Mouse (Mus musculus): Measurements from ENCODE around the gene Sema7a. TPM values are rescaled to one million over a fixed set of nuclear protein-coding genes. Genes with fewer than 3 reads are reported as not detected.

Gene Sema7a
- polyA plus RNA-seq, 1 experiment from 2014 or later: 1.6 TPM

GRCm38 (mm10) chr9:58008336-58009014, 68.6 kb downstream of the Sema7a start:
- H3K27me3 ChIP-seq (ENCODE audit: control insufficient read depth, insufficient read depth, low read depth, low read length): no peaks in the 10 kb centered on the region
- no peaks in the 10 kb centered on the region for H3K9me3 ChIP-seq (replicated peaks; ENCODE audit: control insufficient read depth, low read length, poor library complexity, severe bottlenecking)
- peak overlapping the region; percentile 85 for H3K27ac ChIP-seq (ENCODE audit: low read length)
- 45% methylated on average over 12 of the region's 12 CpGs for WGBS
- peak; percentile 73 for ATAC-seq
- peak overlapping the region; percentile 21; the same call in 1 of the 2 replicates for H3K4me3 ChIP-seq (ENCODE audit: low read depth, low read length)
- H3K36me3 ChIP-seq (ENCODE audit: control insufficient read depth, insufficient read depth, low read length): no peaks in the 10 kb centered on the region
- peak overlapping the region; percentile 56 for H3K9ac ChIP-seq (ENCODE audit: low read depth, low read length)
- H3K4me2 ChIP-seq (ENCODE audit: low read length): peak overlapping the region; percentile 54
- peaks cover 12% of the 10 kb centered on the region for H3K4me1 ChIP-seq (ENCODE audit: control insufficient read depth, insufficient read depth, low read length)

GRCm38 (mm10) chr9:58009015-58009362, 69.1 kb downstream of the Sema7a start:
- 0% methylated on average over 6 of the region's 6 CpGs for WGBS
- H3K4me3 ChIP-seq (ENCODE audit: low read depth, low read length): peak overlapping the region; percentile 21; the same call in 1 of the 2 replicates

DNA sequence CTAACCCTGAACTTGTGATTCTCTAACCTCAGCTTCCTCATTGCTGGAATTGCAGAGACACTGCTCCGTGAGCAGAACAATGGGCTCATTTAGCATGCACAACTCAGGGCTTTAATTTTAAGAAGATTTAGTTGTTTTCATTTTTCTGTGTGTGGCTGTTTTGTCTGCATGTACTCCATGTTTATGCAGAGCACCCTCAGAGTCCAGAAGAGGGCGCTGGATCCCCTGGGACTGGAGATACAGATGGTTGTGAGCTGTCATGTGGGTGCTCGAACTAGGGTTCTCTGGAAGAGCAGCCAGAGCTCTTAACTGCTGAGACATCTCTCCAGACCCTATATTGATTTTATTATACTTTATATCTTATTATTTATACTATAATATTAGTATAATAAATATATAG, 69.7 kb downstream of the Sema7a start:
- Histone ChIP-seq H3K4me2 (ENCODE audit: low read length) (no peak overlapping the region), H3K4me1 (ENCODE audit: control insufficient read depth, insufficient read depth, low read length) (peaks cover 12% of the 10 kb centered on the region), H3K9me3 (replicated peaks; ENCODE audit: control insufficient read depth, low read length, poor library complexity, severe bottlenecking) (no peaks in the 10 kb centered on the region), H3K27me3 (ENCODE audit: control insufficient read depth, insufficient read depth, low read depth, low read length) (no peaks in the 10 kb centered on the region), H3K27ac (ENCODE audit: low read length) (peak overlapping the region; percentile 85), H3K36me3 (ENCODE audit: control insufficient read depth, insufficient read depth, low read length) (no peaks in the 10 kb centered on the region), H3K4me3 (ENCODE audit: low read depth, low read length) (no peak overlapping the region), H3K9ac (ENCODE audit: low read depth, low read length) (peak overlapping the region; percentile 56; the same call in 1 of the 2 replicates)
- WGBS: 44% methylated on average over 3 of the region's 3 CpGs
- no peak for ATAC-seq

More at GRCm38 (mm10) chr9:58009015-58009362, 69.1 kb downstream of the Sema7a start:
- H3K36me3 ChIP-seq (ENCODE audit: control insufficient read depth, insufficient read depth, low read length): no peaks in the 10 kb centered on the region
- peak overlapping the region; percentile 54 for H3K4me2 ChIP-seq (ENCODE audit: low read length)
- H3K27me3 ChIP-seq (ENCODE audit: control insufficient read depth, insufficient read depth, low read depth, low read length): no peaks in the 10 kb centered on the region
- H3K9ac ChIP-seq (ENCODE audit: low read depth, low read length): peak overlapping the region; percentile 56
- peak overlapping the region; percentile 85 for H3K27ac ChIP-seq (ENCODE audit: low read length)
- H3K9me3 ChIP-seq (replicated peaks; ENCODE audit: control insufficient read depth, low read length, poor library complexity, severe bottlenecking): no peaks in the 10 kb centered on the region
- H3K4me1 ChIP-seq (ENCODE audit: control insufficient read depth, insufficient read depth, low read length): peaks cover 12% of the 10 kb centered on the region
- peak; percentile 92 for ATAC-seq

- no peaks in the 10 kb centered on the region for H3K9me3 ChIP-seq (replicated peaks; ENCODE audit: control insufficient read depth, low read length, poor library complexity, severe bottlenecking)
- H3K4me3 ChIP-seq (ENCODE audit: low read depth, low read length): no peak overlapping the region
- H3K27me3 ChIP-seq (ENCODE audit: control insufficient read depth, insufficient read depth, low read depth, low read length): no peaks in the 10 kb centered on the region
- peaks cover 12% of the 10 kb centered on the region for H3K4me1 ChIP-seq (ENCODE audit: control insufficient read depth, insufficient read depth, low read length)
- H3K9ac ChIP-seq (ENCODE audit: low read depth, low read length): no peak overlapping the region
- 58% methylated on average over 7 of the region's 7 CpGs for WGBS
- H3K27ac ChIP-seq (ENCODE audit: low read length): no peak overlapping the region
- H3K4me2 ChIP-seq (ENCODE audit: low read length): no peak overlapping the region
- no peak for ATAC-seq
- H3K36me3 ChIP-seq (ENCODE audit: control insufficient read depth, insufficient read depth, low read length): no peaks in the 10 kb centered on the region
Measured at GRCm38 (mm10) chr9:58011027-58011426, 71.1 kb downstream of the Sema7a start.

DNA sequence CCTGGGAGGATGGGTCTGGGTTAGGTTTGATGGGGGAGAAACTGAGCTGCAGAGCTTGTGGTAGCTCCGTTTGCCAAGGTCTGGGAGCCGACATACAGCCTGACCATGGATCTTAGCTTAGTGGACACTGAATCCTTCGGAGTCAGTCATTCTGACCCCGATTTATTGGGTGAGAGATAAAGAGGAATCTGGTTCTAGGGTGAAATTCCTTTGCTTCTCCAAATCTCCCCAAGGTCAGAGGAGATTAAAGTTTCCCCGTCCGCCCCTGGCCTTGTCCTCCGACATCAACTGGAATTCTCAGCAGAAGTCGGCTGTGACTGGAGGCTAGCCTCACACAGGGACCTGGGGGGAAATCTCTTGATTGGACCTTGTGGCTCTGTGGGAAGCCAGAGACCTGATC, 71.6 kb downstream of the Sema7a start:
- no peaks in the 10 kb centered on the region for H3K9me3 ChIP-seq (replicated peaks; ENCODE audit: control insufficient read depth, low read length, poor library complexity, severe bottlenecking)
- no peak for ATAC-seq
- no peak overlapping the region for H3K9ac ChIP-seq (ENCODE audit: low read depth, low read length)
- H3K27ac ChIP-seq (ENCODE audit: low read length): no peak overlapping the region
- no peak overlapping the region for H3K4me3 ChIP-seq (ENCODE audit: low read depth, low read length)
- no peaks in the 10 kb centered on the region for H3K27me3 ChIP-seq (ENCODE audit: control insufficient read depth, insufficient read depth, low read depth, low read length)
- H3K36me3 ChIP-seq (ENCODE audit: control insufficient read depth, insufficient read depth, low read length): no peaks in the 10 kb centered on the region
- H3K4me1 ChIP-seq (ENCODE audit: control insufficient read depth, insufficient read depth, low read length): peaks cover 12% of the 10 kb centered on the region
- H3K4me2 ChIP-seq (ENCODE audit: low read length): no peak overlapping the region
- 85% methylated on average over 8 of the region's 8 CpGs for WGBS

Other genes starting within 250 kb of the Sema7a start
- 31.8 and 34.7 TPM in 2 replicates for gene Edc3, start 231.6 kb upstream of the Sema7a start, polyA plus RNA-seq (2015; fragmentation: Nextera tagmentation; extraction: Ambion mirVana)
- gene Clk3, start 174.3 kb upstream of the Sema7a start, polyA plus RNA-seq (2015; fragmentation: Nextera tagmentation; extraction: Ambion mirVana): 58.8 and 62.9 TPM in 2 replicates
- 6.6 and 9.1 TPM in 2 replicates for gene Arid3b, start 103.3 kb upstream of the Sema7a start, polyA plus RNA-seq (2015; fragmentation: Nextera tagmentation; extraction: Ambion mirVana)
- gene Ubl7, start 29.1 kb upstream of the Sema7a start, polyA plus RNA-seq (2015; fragmentation: Nextera tagmentation; extraction: Ambion mirVana): 173 and 176 TPM in 2 replicates
- gene Cyp11a1, start 66.3 kb downstream of the Sema7a start, polyA plus RNA-seq (2015; fragmentation: Nextera tagmentation; extraction: Ambion mirVana): 0.76 and 1.6 TPM in 2 replicates
- gene Stra6, start 123.7 kb downstream of the Sema7a start, polyA plus RNA-seq (2015; fragmentation: Nextera tagmentation; extraction: Ambion mirVana): 8.1 and 9.7 TPM in 2 replicates
- 0.31 and 0.90 TPM in 2 replicates for gene Ccdc33, start 178.7 kb downstream of the Sema7a start, polyA plus RNA-seq (2015; fragmentation: Nextera tagmentation; extraction: Ambion mirVana)